Mouse (Mus musculus) skeletal muscle tissue, adult 2 months (tissue): ENCODE data around the gene Itgb4.

Source experiments
- DNase-seq: peaks from one replicate; pipeline ENCODE4 v3.0.0-alpha.2; 2012; ENCODE audit warnings: low read depth, low spot score

Gene Itgb4

DNA sequence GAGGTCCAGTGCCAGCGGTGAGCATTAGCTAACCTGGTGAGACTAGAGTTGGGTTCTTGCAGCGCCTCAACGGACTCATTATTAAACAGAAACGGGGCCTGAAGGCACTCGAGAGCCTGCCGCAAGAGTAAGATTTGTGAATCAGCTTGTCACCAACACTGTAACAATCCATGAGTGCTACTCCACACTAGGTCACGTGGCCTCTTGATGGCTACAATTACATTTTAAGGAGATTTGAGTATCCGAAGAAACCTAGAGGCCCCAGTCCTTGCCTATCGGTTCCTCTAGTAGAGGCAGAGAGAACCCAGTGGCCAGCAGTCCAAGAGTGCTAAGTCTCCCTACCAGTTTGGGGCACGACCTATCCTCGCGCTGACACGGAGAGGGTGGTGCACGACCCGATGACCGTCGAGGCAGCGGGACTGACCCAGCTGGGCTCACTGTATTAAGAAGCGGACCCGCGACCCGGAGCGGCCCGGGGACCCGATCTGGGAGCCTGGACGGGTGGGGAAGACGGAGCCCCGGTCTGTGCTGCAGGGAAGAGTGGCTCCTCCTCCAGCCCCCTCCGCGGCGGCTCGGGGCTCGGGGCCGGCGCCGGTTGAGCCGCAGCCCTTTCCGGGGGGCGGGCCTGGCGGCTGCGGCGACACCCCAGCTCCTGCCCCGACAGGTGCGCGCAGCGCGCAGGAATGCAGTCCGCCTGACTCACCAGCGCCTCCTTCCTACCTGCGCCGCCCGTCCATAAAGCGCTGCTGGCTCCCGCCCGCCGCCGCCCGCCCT lies at the start of gene Itgb4:
Gene Itgb4 (plus strand): TSS at position 401 of the 774 bp plus-strand sequence.
- no peak for DNase-seq

DNA sequence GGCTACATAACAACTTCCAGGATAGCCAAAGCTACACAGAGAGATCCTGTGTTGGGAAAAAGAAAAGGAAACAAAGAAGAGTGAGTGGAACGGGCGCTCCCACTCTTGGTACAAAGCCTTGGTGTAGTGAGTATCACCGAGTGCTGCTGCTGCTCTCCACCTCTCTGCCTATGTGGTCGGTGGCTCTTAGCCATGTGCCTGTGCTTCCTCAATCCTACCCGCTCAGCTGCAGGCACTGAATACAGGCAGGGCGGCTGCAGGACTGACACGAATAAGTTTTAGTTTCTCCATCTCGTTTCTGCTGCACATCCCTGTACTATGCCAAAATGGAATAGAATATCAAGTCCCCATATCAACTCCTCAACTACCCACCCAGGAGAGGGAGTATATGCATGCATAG lies 45.5 kb upstream of the Itgb4 start:
- DNase-seq = no peak

DNA sequence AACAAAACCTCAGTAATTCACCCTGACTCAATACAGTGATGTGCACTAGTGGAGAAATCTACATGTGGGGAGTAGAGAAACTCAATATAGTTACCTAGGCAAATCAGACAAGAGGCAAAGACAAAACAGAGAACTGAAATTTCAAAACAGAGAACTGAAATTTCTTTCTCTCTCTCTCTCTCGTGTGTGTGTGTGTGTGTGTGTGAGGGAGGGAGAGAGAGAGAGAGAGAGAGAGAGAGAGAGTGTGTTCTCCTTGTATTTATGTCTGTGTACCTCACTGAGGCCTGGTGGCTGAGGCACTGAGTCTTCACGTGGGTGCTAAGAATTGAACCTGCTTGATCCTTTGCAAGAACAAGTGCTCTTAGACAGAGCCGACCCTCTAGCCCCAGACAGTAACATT lies 44.7 kb upstream of the Itgb4 start:
- DNase-seq = no peak

DNA sequence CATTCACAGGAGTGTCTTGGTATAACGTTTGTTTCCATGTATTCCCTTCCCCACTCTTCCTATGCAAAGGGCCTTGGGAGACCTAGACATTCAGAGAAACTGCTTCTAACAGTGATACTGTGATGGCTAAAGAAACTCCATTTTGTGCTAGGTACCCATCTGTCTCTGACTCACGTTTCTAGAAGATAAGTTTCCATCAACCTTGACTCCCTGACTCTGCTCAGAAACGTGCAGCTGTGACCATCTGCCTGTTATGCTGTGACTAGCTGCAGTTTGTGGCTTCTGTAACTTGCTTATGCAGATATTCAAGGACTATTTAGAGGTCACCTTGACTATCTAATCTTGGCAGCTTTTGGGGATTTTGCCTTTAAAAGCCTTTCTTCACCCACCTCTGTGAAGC lies 43.3 kb upstream of the Itgb4 start:
- DNase-seq = no peak

DNA sequence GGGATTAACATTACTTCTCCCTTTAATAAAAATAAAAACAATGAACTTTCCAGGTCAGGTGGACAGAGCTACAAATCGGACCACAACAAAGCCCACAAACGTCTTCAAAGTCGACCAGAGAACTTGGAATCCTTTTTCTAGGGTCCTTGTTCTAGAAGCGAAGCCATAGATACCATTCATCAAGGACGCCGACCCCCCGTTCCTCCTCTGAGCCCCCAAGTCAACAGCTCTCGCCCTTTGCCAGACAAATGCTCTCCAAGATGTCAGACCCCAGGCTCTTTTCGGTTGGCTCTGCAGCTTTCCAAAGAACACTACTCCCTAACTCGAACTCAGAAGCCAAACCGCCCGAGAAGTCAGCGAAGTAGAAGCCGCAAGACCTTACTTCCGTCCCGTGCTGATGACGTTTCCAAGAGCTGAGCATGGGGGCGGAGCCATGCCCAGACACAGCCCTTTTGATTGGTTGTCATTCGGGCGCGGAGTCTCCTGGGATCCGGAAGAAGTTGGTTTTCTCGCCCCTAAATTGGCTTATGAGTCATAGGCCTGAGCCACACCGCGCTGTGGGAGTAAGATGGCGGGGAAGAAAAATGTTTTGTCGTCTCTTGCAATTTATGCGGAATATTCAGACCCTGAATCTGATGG lies 41.3 kb upstream of the Itgb4 start, which contains the start of the genes Sap30bp and Recql5:
Gene Sap30bp (plus strand): TSS at position 175 of the 639 bp plus-strand sequence.
Gene Recql5 (minus strand): TSS at position 370 of the 639 bp plus-strand sequence.
- peak; percentile 98 for DNase-seq

DNA sequence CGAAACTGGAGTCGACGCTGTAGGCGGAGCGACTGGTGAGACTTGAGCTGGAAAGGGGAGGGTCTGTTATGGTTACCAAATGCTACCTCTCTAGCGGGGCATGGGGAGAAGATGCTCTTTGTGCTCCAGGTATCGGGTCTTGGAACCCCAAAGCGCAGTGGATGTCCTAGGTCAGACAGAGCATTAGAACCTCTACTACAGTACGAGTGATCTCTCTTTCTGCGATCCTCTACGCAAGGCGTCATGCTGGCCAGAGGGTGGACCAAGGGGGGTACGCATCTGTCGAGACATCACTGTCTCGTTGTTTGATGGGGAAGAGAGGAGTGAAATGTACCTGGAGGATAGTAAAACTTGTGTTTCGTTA lies 40.8 kb upstream of the Itgb4 start:
- DNase-seq = no peak

DNA sequence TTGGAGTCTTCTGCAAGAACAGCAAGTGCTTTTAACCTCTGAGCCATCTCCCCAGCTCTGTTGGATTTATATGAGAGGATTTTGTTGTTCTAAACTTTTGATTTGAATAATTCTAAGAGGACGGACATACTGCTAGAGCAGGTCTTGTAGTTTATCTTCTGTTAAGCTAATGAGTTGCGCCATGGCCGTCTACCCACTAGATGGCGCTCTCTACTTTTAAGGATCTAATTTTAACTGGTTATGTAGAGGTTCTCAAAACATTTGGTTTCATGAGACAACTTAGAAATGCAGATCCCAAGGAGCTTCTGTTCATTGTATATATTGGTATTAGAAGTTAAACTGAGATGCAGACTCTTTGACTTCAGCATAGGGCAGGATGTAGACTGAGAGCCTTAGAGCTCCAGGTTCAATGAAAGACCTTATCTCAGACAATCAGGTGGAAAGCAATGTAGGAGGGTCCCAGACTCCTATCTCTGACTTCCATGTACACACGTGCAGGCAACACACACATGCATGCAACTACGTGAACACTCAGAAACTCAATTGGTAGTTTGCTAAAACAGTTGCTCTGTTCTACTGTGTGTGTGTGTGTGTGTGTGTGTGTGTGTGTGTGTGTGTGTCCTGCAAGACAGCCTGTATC lies 34.7 kb upstream of the Itgb4 start:
- peak; percentile 52 for DNase-seq

DNA sequence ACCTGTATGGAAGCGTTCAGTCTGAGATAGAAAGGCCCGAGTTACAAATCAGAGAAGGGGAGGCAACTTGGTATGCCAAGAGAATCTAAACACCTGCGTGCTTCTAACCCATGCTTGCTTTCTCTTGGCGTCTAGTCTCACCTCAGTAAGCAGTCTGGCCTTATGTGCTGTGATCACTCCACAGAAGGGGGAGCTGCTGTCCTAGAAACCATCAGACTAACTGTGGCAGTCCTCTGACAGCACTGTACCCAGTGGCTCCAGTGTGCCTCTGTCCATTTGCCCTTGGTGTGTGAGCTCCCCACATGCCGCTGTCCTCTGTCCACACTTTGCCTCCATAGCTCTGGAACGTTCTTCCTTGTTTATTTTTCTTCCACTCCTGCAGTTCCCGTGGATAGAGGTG lies 32.5 kb upstream of the Itgb4 start:
- DNase-seq = no peak

DNA sequence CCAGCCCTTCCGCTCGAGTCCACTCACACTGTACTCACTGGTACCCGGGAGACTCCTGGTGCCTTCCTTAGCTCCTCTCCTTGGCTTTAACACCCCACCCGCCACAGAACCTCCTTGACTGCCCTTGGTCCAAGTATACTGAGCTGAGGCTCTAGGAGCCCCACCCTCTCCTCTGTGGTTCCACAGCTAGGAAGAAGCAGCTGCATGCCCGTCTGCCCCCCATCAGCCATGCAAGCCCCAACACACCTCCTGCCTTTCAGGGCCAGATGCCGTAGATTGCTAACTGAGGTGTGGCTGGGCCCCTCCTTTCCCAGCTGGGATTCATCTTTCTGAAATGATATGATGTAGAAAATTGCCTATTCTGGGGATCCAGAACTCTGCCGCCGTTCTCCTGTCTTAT lies 29.3 kb upstream of the Itgb4 start:
- DNase-seq = no peak

DNA sequence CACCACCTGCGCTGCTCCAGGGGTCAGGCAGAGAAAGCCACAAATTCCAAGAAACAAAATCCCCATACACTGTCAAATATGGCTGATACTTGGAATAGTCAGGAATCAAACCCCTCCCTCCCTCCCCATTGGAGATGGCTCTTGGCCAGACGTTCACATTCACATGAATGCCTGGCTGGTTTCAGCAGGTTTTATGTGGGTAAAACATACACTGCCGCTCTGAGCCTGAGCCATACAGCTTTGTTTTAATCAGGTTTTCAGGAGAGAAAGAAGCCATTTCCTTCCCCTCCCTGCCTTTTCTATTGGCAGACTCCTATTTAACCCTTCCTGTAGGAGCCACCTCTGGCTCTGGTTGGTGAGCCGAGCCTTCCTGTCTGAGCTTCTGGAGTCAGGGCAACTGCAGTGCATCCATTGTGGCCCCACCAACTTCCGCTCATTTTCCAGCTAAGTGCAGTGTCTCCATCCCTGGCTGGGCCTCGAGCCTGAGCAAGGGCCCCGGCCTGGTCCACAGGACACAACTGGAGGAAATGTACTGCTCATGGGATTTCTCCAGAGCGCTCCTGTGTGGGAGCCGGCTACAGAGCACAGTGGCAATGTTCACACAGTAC lies 28.2 kb upstream of the Itgb4 start:
- DNase-seq = no peak

DNA sequence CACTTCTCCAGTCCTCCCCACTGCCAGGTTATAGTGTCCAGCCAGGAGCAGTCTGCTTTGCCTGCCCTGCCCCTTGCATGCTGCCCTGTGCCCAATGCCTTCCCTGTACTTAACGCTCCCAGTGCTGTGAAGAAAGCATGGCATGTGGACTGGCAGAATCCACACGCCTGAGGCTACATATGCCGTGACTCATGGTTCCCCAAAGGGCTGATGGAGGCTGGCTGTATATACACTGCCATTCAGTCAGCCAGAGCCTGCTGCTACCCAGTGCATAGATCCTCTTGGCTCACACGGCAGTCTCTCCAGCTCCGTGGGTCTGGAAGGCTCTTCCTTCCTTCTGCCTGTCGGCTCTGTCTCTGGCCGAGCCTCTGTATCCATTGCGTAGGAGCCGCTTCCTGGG lies 26.2 kb upstream of the Itgb4 start:
- no peak for DNase-seq

DNA sequence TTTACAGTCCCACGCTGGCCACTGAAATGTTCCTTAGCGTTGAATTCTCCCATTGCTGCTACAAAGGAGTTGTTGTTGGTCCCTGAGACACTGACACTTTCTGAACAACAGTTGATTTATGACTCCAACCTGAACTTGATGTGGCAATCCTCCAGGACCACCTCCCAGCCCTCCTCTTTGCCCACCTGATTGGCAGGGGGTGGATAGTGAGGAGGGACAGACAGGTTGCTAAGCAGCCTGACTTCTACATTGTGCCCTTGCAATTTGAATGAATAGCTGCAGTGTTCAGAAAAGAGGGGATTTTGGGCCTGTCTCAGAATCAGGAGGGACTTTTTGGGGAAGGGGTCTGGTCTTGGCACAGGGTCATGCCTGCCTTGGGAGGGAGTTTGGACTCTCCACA lies 23.8 kb upstream of the Itgb4 start:
- no peak for DNase-seq

DNA sequence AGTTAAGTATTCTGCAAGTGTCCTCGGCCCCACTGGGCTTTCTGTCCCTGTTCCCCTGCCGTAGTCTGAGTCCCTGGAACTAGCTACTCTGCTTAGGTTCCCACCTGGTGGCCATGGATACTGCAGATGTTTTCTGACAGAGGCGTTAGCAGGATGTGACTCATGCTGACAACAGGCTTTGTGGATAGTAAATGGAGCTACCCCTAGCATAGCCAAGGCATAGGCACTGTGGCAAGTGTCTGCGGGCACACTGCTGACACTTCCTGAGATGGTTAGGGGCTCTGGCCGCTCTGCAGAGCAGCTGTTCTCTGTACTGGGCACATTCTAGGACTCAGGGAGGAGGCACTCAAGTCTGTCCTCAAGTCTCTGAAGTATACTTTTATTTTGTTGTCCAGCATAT lies 19.8 kb upstream of the Itgb4 start:
- no peak for DNase-seq

DNA sequence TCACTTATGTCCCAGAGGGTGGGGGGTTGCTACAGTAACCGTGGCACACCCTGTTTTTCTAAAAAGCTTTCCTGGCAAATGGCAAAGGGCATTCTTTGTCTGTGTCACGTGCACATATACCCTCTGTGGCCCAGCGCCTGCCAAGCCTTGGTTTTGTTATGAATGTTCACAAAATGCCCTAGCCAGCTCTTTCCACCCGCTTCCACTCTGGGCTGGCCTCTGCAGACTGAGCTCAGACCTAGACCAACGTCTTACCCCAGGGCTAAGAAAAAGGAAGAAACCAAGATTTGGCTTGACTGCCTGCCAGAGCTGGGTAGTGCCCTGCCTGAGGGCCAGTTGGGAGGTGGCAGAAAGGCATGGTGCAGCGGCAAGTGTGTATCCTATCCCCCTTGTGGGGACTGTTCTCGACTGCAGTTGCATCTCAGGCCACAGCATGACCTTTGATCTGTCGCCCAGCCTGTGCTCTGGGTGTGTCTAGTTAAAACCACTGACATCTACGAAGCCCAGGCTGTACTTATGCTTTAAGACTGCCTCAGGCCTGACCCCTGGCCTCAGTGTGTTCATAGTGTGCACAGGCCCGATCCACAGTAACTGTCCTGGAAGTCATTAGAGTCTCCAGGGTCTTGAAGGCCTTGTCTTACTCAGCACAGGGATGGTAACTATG lies 19.2 kb upstream of the Itgb4 start:
- peak; percentile 44 for DNase-seq

DNA sequence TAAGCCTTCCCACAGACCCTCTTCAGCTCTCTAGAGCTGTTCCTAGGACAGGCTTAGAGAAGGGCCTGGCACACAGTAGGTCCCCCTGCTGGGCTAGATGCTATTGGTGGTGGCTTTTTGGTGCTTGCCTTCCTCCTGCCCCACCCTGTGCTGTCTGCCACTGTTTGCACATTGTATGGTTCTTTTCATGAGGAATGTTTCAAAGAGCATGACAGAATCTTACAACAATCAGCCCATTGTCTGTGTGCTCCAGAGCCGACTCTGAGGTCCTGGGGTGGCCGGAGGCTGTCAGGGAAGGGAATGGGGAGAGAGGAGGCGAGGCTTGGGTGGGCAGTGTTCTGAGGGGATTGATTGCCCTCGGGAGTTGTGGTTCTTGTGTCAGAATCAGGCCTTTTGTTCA lies 18.1 kb upstream of the Itgb4 start:
- DNase-seq = no peak

DNA sequence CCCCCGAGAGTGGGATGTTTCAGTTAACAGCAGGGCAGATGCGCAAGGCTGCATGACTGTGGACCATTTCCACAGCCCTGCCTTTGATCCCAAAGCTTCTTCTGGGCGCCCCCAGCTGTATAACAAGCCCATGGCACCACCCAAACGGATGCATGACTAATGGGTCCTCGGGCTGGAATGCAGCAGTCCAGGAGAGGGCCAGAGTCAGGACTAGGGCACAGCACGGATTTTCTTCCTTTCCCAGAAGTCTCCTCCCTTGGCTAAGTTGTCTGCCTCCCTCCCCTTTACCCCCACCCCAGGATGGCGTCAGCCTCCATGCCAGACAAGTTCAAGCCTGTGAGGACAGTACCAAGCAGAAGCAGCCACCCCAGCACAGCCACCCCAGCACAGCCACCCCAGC lies 16.5 kb upstream of the Itgb4 start:
- no peak for DNase-seq

DNA sequence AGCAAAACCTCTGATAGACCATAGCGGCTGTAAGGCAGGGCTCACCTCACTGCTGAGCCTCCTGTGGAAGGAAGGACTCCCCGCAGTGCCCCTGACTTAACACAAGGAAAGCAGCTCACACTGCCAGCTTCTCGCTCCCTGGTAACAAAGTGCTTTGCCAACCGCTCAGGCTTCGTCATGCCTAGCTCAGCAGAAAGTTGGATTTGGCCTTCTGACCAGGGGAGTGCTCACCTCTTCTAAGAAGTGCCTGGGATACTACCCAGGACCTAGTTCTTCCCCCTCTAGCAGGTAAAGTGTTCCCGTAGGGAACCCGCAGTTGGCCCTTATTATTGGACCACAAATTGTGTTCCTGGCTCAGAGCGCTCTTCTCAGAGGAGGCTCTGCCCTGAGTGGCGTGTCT lies 15.5 kb upstream of the Itgb4 start:
- no peak for DNase-seq

DNA sequence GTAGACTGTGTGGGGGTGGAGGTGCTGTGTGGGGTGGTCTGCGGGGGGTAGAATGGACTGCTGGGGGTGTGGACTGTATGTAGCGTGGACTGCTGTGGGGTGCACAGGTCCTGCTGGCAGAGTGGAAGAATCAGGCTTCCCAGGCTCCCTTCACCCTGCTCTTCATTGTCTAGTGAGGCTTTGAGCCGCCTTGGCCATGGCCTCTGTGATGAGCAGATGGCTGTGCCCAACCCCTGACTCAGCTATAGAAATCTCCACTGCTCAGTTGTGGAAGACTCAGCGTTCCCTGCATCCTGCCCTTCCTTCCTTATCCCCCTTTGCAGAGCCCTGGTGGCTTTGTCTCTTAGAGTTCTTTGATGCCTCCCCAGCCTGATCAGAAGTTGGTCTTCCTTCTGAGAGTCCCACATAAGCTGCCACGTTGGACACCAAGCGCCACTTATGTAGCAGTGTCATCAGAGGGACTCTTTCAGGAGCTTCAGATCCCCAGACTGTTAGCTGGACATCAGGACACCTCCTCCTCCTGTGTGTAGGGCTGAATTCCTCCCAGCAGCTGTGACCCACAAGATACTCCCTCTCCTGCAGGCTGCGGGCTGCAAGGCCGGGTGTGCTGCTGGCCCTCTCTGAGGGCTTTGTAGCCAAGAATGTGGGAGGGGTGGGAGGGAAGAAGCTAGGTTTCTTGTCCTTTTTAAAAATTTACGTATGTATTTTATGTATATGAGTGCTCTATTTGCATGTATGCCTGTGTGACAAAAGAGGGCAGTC lies 11.7 kb upstream of the Itgb4 start:
- DNase-seq = no peak

DNA sequence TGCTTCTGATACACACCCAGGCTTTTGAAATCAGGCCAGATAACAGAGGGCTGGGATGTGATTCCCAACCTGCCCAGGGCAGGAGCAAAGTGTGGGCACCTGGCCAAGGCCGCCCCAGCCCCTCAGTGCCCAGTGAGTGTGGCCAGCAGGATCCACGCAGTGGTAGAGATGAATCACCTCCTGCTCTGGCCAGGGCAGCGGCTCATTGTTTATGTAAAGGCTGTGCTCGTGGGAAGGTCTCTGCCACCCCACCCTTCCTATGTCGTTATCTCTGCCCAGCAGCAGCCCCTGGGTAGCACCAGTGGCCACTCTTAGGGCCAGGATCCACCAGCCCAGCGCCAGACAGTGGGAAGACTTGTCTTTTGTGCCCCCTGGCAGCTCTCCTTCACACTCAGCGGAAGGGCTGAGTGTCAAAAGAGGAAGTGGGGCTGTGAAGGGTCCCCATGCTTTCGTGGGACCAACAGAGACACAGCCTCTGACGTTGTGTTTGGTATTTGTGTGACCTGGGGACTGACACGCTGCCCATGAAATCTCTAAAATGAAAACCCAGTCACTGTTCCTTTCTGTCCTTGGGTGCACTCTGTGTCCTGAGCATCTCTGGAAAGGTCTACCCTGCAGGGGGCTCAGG lies 9.4 kb upstream of the Itgb4 start:
- no peak for DNase-seq

DNA sequence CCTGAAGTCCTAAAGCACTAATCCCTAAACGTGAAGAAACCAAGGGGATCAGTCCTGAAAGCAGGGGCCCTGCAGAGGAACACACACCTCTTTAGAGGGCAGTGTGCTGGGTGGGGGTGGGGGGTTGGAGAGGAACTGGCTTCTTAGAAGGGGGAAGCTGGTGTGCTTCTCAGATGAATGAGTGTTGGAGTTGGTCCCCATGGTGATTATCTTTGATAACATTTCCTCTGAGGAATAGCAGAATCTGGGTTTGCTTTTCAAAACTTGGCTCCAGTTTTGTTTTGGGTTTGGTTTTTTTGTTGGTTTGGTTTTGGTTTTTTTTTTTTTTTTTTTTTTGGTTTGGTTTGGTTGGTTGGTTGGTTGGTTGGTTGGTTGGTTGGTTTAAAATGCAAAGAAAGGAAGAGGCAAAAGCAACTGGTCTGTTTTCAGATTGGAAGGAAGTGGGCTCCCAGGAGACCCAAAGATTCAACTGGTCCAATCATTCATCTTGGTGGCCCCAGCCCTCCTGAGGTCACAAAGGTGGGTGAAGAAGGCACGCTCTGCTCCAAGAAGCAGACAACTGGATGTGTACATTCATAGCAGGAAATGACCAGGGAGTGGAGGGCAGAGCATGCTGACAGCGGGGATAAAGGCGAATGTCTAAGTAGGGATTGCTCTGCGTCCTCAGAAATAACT lies 5.6 kb upstream of the Itgb4 start:
- no peak for DNase-seq
